Mouse (Mus musculus) kidney, adult 2 months (tissue): ENCODE measurements around the gene Grk6.

Source experiments
- CTCF ChIP-seq: fragments of 200-500 bp; conservative IDR thresholded peaks from 2 replicates; pipeline ENCODE4 v1.5.1; 2011; ENCODE audit warnings: low read depth, mild to moderate bottlenecking, control low read depth, low read length, moderate library complexity, mixed read lengths; ENCODE audit not compliant: insufficient read depth, insufficient read length
- POLR2A ChIP-seq: fragments of 200-500 bp; IDR thresholded peaks from one replicate; pipeline ENCODE4 v1.6.1; 2011; ENCODE audit warnings: low read depth, low read length, control low read depth

DNA sequence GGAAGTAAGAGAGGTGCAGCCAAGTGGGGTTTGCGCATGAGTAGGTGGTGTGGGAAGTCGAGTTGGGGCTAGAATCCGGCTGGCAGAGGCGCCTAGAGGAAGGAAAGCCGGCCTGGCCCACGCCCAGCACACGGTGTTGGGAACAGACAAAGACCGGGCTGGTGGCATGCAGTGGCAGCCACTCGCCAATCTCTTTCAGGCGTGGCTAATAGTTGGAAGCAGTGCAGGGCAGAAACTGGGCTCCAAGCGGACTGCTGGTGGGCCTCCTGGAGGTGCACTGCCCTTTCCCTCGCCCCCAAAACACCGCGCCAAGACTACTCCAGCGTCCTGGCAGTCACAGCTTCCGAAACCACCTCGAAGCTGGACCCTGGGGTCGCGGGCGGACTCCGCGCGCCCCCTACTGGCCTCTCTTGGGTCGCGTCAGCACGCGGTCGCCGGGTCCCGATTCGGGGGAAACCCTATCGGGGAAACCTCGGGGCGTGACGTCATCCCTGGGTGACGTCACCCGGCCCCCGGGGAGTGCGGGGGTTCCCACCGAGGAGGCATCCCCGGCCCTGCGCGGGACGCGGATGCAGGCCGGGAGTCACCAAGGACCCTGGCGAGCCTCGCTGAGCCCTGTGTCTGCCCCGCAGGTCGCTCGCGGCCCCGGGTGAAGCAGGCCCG, 26.4 kb downstream of the Grk6 start:
- TF ChIP-seq CTCF (peak; percentile 67), POLR2A (no peak)
